Mouse (Mus musculus) ovary, postnatal 10 days (tissue): ENCODE measurements around the gene St8sia1.

ENCODE experiments used
- DNase-seq: peaks from one replicate; pipeline ENCODE4 v3.0.0; 2022; ENCODE audit warnings: low spot score

Gene St8sia1

GRCm38 (mm10) chr6:142788042-142788987 is 175.9 kb downstream of the St8sia1 start:
- no peak for DNase-seq

- no peak for DNase-seq
Measured at GRCm38 (mm10) chr6:142786106-142786505, 178.1 kb downstream of the St8sia1 start.

GRCm38 (mm10) chr6:142785343-142785742 is 178.9 kb downstream of the St8sia1 start:
- no peak for DNase-seq

- no peak for DNase-seq
Measured at GRCm38 (mm10) chr6:142781286-142781685, 183.0 kb downstream of the St8sia1 start.

GRCm38 (mm10) chr6:142780574-142781033 is 183.6 kb downstream of the St8sia1 start:
- DNase-seq: no peak

- no peak for DNase-seq
Measured at GRCm38 (mm10) chr6:142779812-142780573, 184.3 kb downstream of the St8sia1 start.

GRCm38 (mm10) chr6:142779045-142779811 is 185.0 kb downstream of the St8sia1 start:
- DNase-seq: no peak

GRCm38 (mm10) chr6:142776935-142777334 is 187.3 kb downstream of the St8sia1 start:
- no peak for DNase-seq

GRCm38 (mm10) chr6:142773566-142773965 is 190.7 kb downstream of the St8sia1 start:
- DNase-seq: no peak

- no peak for DNase-seq
Measured at GRCm38 (mm10) chr6:142771643-142772042, 192.6 kb downstream of the St8sia1 start.
